Mouse (Mus musculus) liver, embryonic 15.5 days (tissue): Measurements from ENCODE around the gene Gpr1. TPM values are rescaled to one million over a fixed set of nuclear protein-coding genes. Genes with fewer than 3 reads are reported as not detected.
A peak's percentile ranks its signal among the peaks of the same experiment; 100 is the strongest.
"Not testable (repeated sequence)": the region's sequence is repeated elsewhere in the genome, so short reads cannot be mapped to it uniquely, and the experiment has no call there.

Source experiments
- ATAC-seq: fragments of 200-750 bp; cut with Nextera tagmentation; 2 replicates; pipeline ENCODE4 v1.8.0; 2017; ENCODE audit warnings: moderate number of reproducible peaks, mild to moderate bottlenecking, moderate library complexity; ENCODE audit not compliant: insufficient read depth
- H3K27ac ChIP-seq: fragments of 300-500 bp; sonication (generic); replicated peaks from 2 replicates; pipeline ENCODE4 v1.5.1; 2015; ENCODE audit warnings: mild to moderate bottlenecking, inconsistent platforms
- H3K27me3 ChIP-seq: fragments of 300-500 bp; sonication (generic); 2 replicates; pipeline ENCODE4 v1.6.1; 2015; ENCODE audit warnings: mild to moderate bottlenecking, inconsistent platforms
- H3K36me3 ChIP-seq: fragments of 300-500 bp; sonication (generic); replicated peaks from 2 replicates; pipeline ENCODE4 v1.6.1; 2015; ENCODE audit warnings: moderate library complexity, mild to moderate bottlenecking, inconsistent platforms
- H3K4me1 ChIP-seq: fragments of 300-500 bp; sonication (generic); replicated peaks from 2 replicates; pipeline ENCODE4 v1.6.1; 2015; ENCODE audit warnings: inconsistent platforms
- H3K4me2 ChIP-seq: fragments of 300-500 bp; sonication (generic); 2 replicates; pipeline ENCODE4 v1.6.1; 2015; ENCODE audit warnings: moderate library complexity, mild to moderate bottlenecking, inconsistent platforms
- H3K4me3 ChIP-seq: fragments of 300-500 bp; sonication (generic); replicated peaks from 2 replicates; pipeline ENCODE4 v1.5.1; 2015; ENCODE audit warnings: mild to moderate bottlenecking, inconsistent platforms
- H3K9ac ChIP-seq: fragments of 300-500 bp; sonication (generic); 2 replicates; pipeline ENCODE4 v1.6.1; 2015; ENCODE audit warnings: moderate library complexity, mild to moderate bottlenecking, inconsistent platforms
- H3K9me3 ChIP-seq: fragments of 300-500 bp; sonication (generic); replicated peaks from 2 replicates; pipeline ENCODE4 v1.6.1; 2016; ENCODE audit warnings: inconsistent platforms
- WGBS: fragments of 180-500 bp; shearing (Covaris S2); methylation state at CpG from one replicate; pipeline ENCODE4 v1.1.7; 2015; ENCODE audit warnings: mixed read lengths; ENCODE audit not compliant: insufficient replicate concordance; 5-methylcytosine and 5-hydroxymethylcytosine counted together
- polyA plus RNA-seq: library from polyadenylated mRNA; unstranded; fragments of >200 nt; fragmentation: Nextera tagmentation; extraction: Ambion mirVana; gene quantifications from 2 replicates; pipeline ENCODE4 v1.2.1, GENCODE M21; 2015

Gpr1 gene
- polyA plus RNA-seq, 1 experiment from 2014 or later: 0.08 TPM

GRCm38 (mm10) chr1:63195848-63196512, 18.4 kb downstream of the Gpr1 start:
- Histone ChIP-seq H3K4me3 (no peak overlapping the region), H3K9ac (no peak overlapping the region), H3K27me3 (no peaks in the 10 kb centered on the region), H3K27ac (no peak overlapping the region), H3K9me3 (no peaks in the 10 kb centered on the region), H3K4me1 (no peaks in the 10 kb centered on the region), H3K4me2 (no peak overlapping the region), H3K36me3 (no peaks in the 10 kb centered on the region)
- ATAC-seq: no peak
- WGBS: 33% methylated on average over 5 of the region's 5 CpGs

GRCm38 (mm10) chr1:63192306-63193065, 21.9 kb downstream of the Gpr1 start:
- H3K4me1 ChIP-seq: no peaks in the 10 kb centered on the region
- no peaks in the 10 kb centered on the region for H3K36me3 ChIP-seq
- H3K9ac ChIP-seq: no peak overlapping the region
- no peak overlapping the region for H3K4me3 ChIP-seq
- peaks cover 3% of the 10 kb centered on the region; the same call in 1 of the 2 replicates for H3K27me3 ChIP-seq
- no peak for ATAC-seq
- no peak overlapping the region for H3K27ac ChIP-seq
- no peaks in the 10 kb centered on the region for H3K9me3 ChIP-seq
- WGBS: 62% methylated on average over 11 of the region's 11 CpGs
- H3K4me2 ChIP-seq: no peak overlapping the region

GRCm38 (mm10) chr1:63190851-63191250, 23.5 kb downstream of the Gpr1 start:
- Histone ChIP-seq H3K4me3 (no peak overlapping the region), H3K9me3 (no peaks in the 10 kb centered on the region), H3K4me2 (no peak overlapping the region), H3K4me1 (no peaks in the 10 kb centered on the region), H3K27ac (no peak overlapping the region), H3K27me3 (peaks cover 3% of the 10 kb centered on the region; the same call in 1 of the 2 replicates), H3K9ac (no peak overlapping the region), H3K36me3 (no peaks in the 10 kb centered on the region)
- 70% methylated on average over 8 of the region's 8 CpGs for WGBS
- no peak for ATAC-seq

GRCm38 (mm10) chr1:63188536-63188935, 25.8 kb downstream of the Gpr1 start:
- Histone ChIP-seq H3K4me2 (no peak overlapping the region), H3K27me3 (peaks cover 3% of the 10 kb centered on the region; the same call in 1 of the 2 replicates), H3K36me3 (no peaks in the 10 kb centered on the region), H3K27ac (no peak overlapping the region), H3K9me3 (no peaks in the 10 kb centered on the region), H3K9ac (no peak overlapping the region), H3K4me1 (no peaks in the 10 kb centered on the region), H3K4me3 (no peak overlapping the region)
- WGBS: 62% methylated on average over 3 of the region's 3 CpGs
- ATAC-seq: no peak

- not testable (repeated sequence) for H3K27me3 ChIP-seq, H3K4me2 ChIP-seq, H3K27ac ChIP-seq, H3K9ac ChIP-seq, ATAC-seq, H3K4me1 ChIP-seq, H3K9me3 ChIP-seq, H3K4me3 ChIP-seq
- 82% methylated on average over 6 of the region's 6 CpGs for WGBS
- peaks cover 10% of the 10 kb centered on the region; the same call in 1 of the 2 replicates for H3K36me3 ChIP-seq
Observed at GRCm38 (mm10) chr1:63185430-63185829, 28.9 kb downstream of the Gpr1 start.

- Histone ChIP-seq H3K4me3 (no peak overlapping the region), H3K27me3 (no peaks in the 10 kb centered on the region), H3K9ac (no peak overlapping the region), H3K4me2 (no peak overlapping the region), H3K27ac (no peak overlapping the region), H3K36me3 (peaks cover 33% of the 10 kb centered on the region), H3K4me1 (peaks cover 15% of the 10 kb centered on the region), H3K9me3 (no peaks in the 10 kb centered on the region)
- no peak for ATAC-seq
- WGBS: 63% methylated on average over 10 of the region's 10 CpGs
Observed at GRCm38 (mm10) chr1:63182636-63183270, 31.6 kb downstream of the Gpr1 start.

- no peaks in the 10 kb centered on the region for H3K27me3 ChIP-seq
- H3K27ac ChIP-seq: no peak overlapping the region
- ATAC-seq: no peak
- no peak overlapping the region for H3K4me3 ChIP-seq
- H3K4me2 ChIP-seq: no peak overlapping the region
- peaks cover 33% of the 10 kb centered on the region for H3K36me3 ChIP-seq
- peaks cover 20% of the 10 kb centered on the region for H3K4me1 ChIP-seq
- H3K9ac ChIP-seq: no peak overlapping the region
- 72% methylated on average over 5 of the region's 5 CpGs for WGBS
- H3K9me3 ChIP-seq: no peaks in the 10 kb centered on the region
Observed at GRCm38 (mm10) chr1:63182212-63182611, 32.1 kb downstream of the Gpr1 start.

- H3K36me3 ChIP-seq: peaks cover 33% of the 10 kb centered on the region
- H3K9ac ChIP-seq: no peak overlapping the region
- H3K27ac ChIP-seq: no peak overlapping the region
- no peaks in the 10 kb centered on the region for H3K27me3 ChIP-seq
- no peak for ATAC-seq
- H3K4me3 ChIP-seq: no peak overlapping the region
- 89% methylated on average over 1 of the region's 1 CpGs for WGBS
- no peaks in the 10 kb centered on the region for H3K9me3 ChIP-seq
- H3K4me2 ChIP-seq: no peak overlapping the region
- H3K4me1 ChIP-seq: peaks cover 20% of the 10 kb centered on the region
Observed at GRCm38 (mm10) chr1:63181480-63181879, 32.9 kb downstream of the Gpr1 start.

- H3K4me3 ChIP-seq: no peak overlapping the region
- no peaks in the 10 kb centered on the region for H3K9me3 ChIP-seq
- H3K9ac ChIP-seq: no peak overlapping the region
- H3K4me2 ChIP-seq: no peak overlapping the region
- 0 out of 2 replicates have a peak overlapping the region, but pooled peaks have one; percentile 4 for H3K27ac ChIP-seq
- no peaks in the 10 kb centered on the region for H3K27me3 ChIP-seq
- H3K4me1 ChIP-seq: peaks cover 20% of the 10 kb centered on the region
- H3K36me3 ChIP-seq: peaks cover 33% of the 10 kb centered on the region
- 5% methylated on average over 3 of the region's 3 CpGs for WGBS
- peak; percentile 60 for ATAC-seq
Observed at GRCm38 (mm10) chr1:63181019-63181418, 33.3 kb downstream of the Gpr1 start.

GRCm38 (mm10) chr1:63180575-63180974, 33.8 kb downstream of the Gpr1 start:
- 0 out of 2 replicates have a peak overlapping the region, but pooled peaks have one; percentile 4 for H3K27ac ChIP-seq
- peaks cover 33% of the 10 kb centered on the region for H3K36me3 ChIP-seq
- ATAC-seq, H3K4me3 ChIP-seq, H3K4me2 ChIP-seq, H3K9ac ChIP-seq, H3K27me3 ChIP-seq, H3K9me3 ChIP-seq: not testable (repeated sequence)
- H3K4me1 ChIP-seq: peaks cover 23% of the 10 kb centered on the region
- WGBS: 62% methylated on average over 4 of the region's 4 CpGs

- no peak for ATAC-seq
- no peak overlapping the region for H3K9ac ChIP-seq
- WGBS: 77% methylated on average over 4 of the region's 4 CpGs
- H3K9me3 ChIP-seq: no peaks in the 10 kb centered on the region
- H3K36me3 ChIP-seq: peaks cover 33% of the 10 kb centered on the region
- peaks cover 27% of the 10 kb centered on the region for H3K4me1 ChIP-seq
- no peak overlapping the region for H3K27ac ChIP-seq
- no peak overlapping the region for H3K4me2 ChIP-seq
- no peak overlapping the region for H3K4me3 ChIP-seq
- no peaks in the 10 kb centered on the region for H3K27me3 ChIP-seq
Observed at GRCm38 (mm10) chr1:63180122-63180521, 34.2 kb downstream of the Gpr1 start.
